Mouse (Mus musculus) lung, embryonic 16.5 days (tissue): Measurements from ENCODE around the gene Olfr311. TPM values are rescaled to one million over a fixed set of nuclear protein-coding genes. Genes with fewer than 3 reads are reported as not detected.
"Not testable (repeated sequence)": the region's sequence is repeated elsewhere in the genome, so short reads cannot be mapped to it uniquely, and the experiment has no call there.

Source experiments
- ATAC-seq: fragments of 200-750 bp; cut with Nextera tagmentation; 2 replicates; pipeline ENCODE4 v1.8.0; 2017; ENCODE audit warnings: low read depth, mild to moderate bottlenecking, moderate library complexity
- H3K27ac ChIP-seq: fragments of 300-500 bp; sonication (generic); 2 replicates; pipeline ENCODE4 v1.5.1; 2014; ENCODE audit warnings: mild to moderate bottlenecking, control low read depth, low read length
- H3K27me3 ChIP-seq: fragments of 300-500 bp; sonication (generic); 2 replicates; pipeline ENCODE4 v1.6.1; 2014; ENCODE audit warnings: low read depth, low read length, mixed read lengths; ENCODE audit not compliant: control insufficient read depth, insufficient read depth
- H3K36me3 ChIP-seq: fragments of 300-500 bp; sonication (generic); 2 replicates; pipeline ENCODE4 v1.6.1; 2014; ENCODE audit warnings: low read length; ENCODE audit not compliant: control insufficient read depth, insufficient read depth
- H3K4me1 ChIP-seq: fragments of 300-500 bp; sonication (generic); replicated peaks from 2 replicates; pipeline ENCODE4 v1.6.1; 2014; ENCODE audit warnings: low read length, mixed read lengths; ENCODE audit not compliant: control insufficient read depth, insufficient read depth
- H3K4me2 ChIP-seq: fragments of 300-500 bp; sonication (generic); 2 replicates; pipeline ENCODE4 v1.6.1; 2014; ENCODE audit warnings: low read depth, low read length, control low read depth
- H3K4me3 ChIP-seq: fragments of 300-500 bp; sonication (generic); 2 replicates; pipeline ENCODE4 v1.5.1; 2014; ENCODE audit warnings: mild to moderate bottlenecking, low read length, control low read depth
- H3K9ac ChIP-seq: fragments of 300-500 bp; sonication (generic); 2 replicates; pipeline ENCODE4 v1.6.1; 2014; ENCODE audit warnings: low read length, control low read depth
- H3K9me3 ChIP-seq: fragments of 300-500 bp; sonication (generic); 2 replicates; pipeline ENCODE4 v1.6.1; 2016; ENCODE audit warnings: low read length; ENCODE audit not compliant: control insufficient read depth
- WGBS: fragments of 180-500 bp; shearing (Covaris S2); extraction: QIAGEN DNeasy Blood & Tissue Kit; methylation state at CpG from one replicate; pipeline ENCODE4 v1.1.7; 2014; 5-methylcytosine and 5-hydroxymethylcytosine counted together
- polyA plus RNA-seq: library from polyadenylated mRNA; unstranded; fragments of >200 nt; fragmentation: Nextera tagmentation; extraction: Ambion mirVana; gene quantifications from 2 replicates; pipeline ENCODE4 v1.2.1, GENCODE M21; 2015

Olfr311 gene
- polyA plus RNA-seq, 1 experiment from 2014 or later, result not detected

DNA sequence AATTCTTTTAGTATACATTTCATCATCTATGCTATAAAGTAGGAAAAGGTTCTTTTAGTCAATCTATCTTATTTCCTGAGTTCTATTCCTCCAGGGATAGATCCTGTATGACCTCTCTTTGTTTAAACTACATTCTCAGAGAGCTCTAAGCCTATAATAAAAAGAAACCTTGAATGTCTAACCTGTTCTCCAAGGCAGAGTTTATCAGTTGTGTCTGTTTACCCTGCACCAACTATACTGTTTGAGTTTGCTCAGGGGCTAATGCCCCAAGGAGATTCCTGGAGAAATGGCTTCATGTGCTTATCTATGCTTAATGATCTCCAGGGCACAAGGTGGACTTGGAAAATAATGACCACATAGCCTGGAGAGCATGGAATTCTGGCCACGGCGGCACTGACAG is 34.7 kb upstream of the Olfr311 start:
- Histone ChIP-seq H3K27ac (no peak overlapping the region), H3K4me2 (no peak overlapping the region), H3K9me3 (no peaks in the 10 kb centered on the region), H3K27me3 (no peaks in the 10 kb centered on the region), H3K4me3 (no peak overlapping the region), H3K9ac (no peak overlapping the region), H3K36me3 (no peaks in the 10 kb centered on the region), H3K4me1 (no peaks in the 10 kb centered on the region; the same call in 1 of the 2 replicates)
- 17% methylated on average over 2 of the region's 2 CpGs for WGBS
- ATAC-seq, result no peak

DNA sequence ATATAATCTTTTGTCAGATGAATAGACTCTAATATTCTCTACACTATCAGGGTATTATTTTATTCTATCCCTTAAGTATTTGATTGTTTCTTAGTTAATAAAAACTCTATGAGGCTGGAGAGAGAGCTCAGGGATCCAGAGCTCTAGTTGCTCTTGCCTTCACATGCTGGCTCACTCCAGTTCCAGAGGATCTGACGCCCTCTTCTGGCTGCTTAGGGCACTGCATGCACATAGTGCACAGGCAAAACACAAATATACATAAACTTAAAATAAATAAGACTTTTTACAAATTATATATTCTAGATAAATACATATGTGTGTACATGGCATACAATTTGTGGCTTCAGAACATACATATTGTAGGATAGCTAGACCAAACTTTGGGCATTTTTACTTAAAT is 27.1 kb upstream of the Olfr311 start:
- no peak overlapping the region for H3K9ac ChIP-seq
- ATAC-seq, result no peak
- no peak overlapping the region for H3K4me3 ChIP-seq
- WGBS, result 10% methylated on average over 1 of the region's 1 CpGs
- H3K27me3 ChIP-seq, result no peaks in the 10 kb centered on the region
- no peaks in the 10 kb centered on the region for H3K4me1 ChIP-seq
- H3K9me3 ChIP-seq, result no peaks in the 10 kb centered on the region
- H3K4me2 ChIP-seq, result no peak overlapping the region
- no peak overlapping the region for H3K27ac ChIP-seq
- no peaks in the 10 kb centered on the region for H3K36me3 ChIP-seq

DNA sequence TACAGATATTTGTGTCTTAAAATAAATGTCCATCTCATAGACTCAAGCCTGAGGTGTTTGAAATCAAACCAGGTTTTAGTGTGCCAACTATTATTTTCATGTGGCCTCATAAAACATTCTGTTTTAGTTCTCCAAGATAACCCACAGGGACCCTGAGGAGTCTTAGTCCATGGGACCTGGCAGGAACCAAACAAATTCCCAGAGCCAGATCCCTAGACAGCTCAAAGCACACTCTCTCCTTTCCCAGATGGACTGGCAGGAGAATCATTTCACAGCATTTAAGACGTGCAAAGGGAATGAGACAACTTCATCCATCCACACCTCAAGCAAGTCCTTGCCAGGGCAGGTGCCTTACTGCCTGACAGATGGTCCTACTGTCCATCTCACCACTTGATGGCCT is 24.4 kb upstream of the Olfr311 start, which contains the start of gene Olfr313:
Gene Olfr313, plus strand, starts transcription at position 301 of the 400 bp plus-strand sequence.
- not testable (repeated sequence) for ATAC-seq, H3K9ac ChIP-seq, H3K27me3 ChIP-seq, H3K4me2 ChIP-seq, H3K4me3 ChIP-seq, H3K36me3 ChIP-seq, H3K27ac ChIP-seq, H3K4me1 ChIP-seq, H3K9me3 ChIP-seq
- WGBS, result 32% methylated on average over 1 of the region's 1 CpGs

DNA sequence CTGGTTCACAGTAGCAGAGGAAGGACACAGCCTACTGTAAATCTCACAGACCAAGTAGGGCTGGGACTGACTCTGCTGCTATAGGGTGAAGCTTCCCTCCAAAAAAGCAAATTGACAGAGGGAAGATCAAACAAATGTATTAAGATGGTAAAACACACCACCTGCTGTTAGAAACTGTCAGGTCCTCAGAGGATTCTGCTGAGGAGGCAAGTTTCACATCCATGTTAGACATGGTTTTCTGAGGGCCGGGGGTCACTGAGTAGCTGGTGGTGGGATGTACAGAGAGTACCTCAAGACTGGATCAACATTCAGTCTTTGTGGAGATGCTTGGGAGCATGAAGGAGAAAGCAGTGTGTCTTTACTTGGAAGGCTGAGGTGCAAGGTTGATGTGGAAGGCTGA is 23.4 kb upstream of the Olfr311 start:
- Histone ChIP-seq H3K27me3 (no peaks in the 10 kb centered on the region), H3K9ac (no peak overlapping the region), H3K9me3 (no peaks in the 10 kb centered on the region), H3K4me3 (no peak overlapping the region), H3K4me2 (no peak overlapping the region), H3K27ac (no peak overlapping the region), H3K4me1 (no peaks in the 10 kb centered on the region), H3K36me3 (no peaks in the 10 kb centered on the region)
- no peak for ATAC-seq
- WGBS, result 74% methylated on average over 1 of the region's 1 CpGs

DNA sequence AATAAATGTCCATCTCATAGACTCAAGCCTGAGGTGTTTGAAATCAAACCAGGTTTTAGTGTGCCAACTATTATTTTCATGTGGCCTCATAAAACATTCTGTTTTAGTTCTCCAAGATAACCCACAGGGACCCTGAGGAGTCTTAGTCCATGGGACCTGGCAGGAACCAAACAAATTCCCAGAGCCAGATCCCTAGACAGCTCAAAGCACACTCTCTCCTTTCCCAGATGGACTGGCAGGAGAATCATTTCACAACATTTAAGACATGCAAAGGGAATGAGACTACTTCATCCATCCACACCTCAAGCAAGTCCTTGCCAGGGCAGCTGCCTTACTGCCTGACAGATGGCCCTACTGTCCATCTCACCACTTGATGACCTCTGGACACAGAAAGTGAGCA is 10.1 kb upstream of the Olfr311 start, which contains the start of gene Olfr312:
Gene Olfr312, plus strand, starts transcription at position 301 of the 400 bp plus-strand sequence.
- ATAC-seq, H3K9ac ChIP-seq, H3K27me3 ChIP-seq, H3K4me1 ChIP-seq, H3K4me2 ChIP-seq, H3K4me3 ChIP-seq, H3K36me3 ChIP-seq, H3K27ac ChIP-seq, H3K9me3 ChIP-seq: not testable (repeated sequence)

DNA sequence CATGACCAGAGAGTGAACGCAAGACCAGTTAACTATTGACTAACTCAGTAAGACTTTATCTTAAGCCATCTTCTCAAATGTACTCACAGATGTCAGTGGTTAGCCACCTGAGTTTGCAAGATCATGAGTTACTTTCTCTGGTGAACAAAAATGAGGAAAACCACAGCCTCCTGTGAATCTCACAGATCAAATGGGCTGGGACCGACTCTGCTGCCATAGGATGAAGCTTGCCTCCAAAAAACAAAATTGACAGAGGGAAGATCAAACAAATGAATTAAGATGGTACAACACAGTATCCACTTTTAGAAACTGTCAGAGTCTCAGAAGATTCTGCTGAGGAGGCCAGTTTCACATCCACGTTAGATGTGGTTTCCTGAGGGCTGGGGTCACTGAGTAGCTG is 9.3 kb upstream of the Olfr311 start:
- H3K36me3 ChIP-seq, result no peaks in the 10 kb centered on the region

DNA sequence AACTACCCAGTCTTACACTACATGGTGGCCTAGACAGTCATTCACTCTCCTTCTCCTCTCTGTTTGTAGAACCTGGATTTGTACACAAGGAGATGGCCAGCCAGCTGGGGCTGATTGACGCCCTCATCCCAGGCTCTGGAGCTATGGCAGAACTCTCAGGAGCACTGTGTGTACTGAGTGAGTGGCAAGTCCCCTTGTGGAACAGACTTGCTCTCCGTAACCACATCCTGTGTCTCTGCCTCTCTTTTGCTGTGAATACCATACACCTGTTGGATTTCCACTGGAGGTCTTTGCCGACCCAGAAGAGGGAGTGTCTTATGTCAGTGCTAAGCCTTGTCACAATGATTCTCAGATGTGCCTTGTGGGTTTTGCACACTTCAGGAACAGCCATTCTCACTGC is 6.5 kb upstream of the Olfr311 start:
- WGBS, result 53% methylated on average over 3 of the region's 3 CpGs
- H3K4me2 ChIP-seq, ATAC-seq, H3K27me3 ChIP-seq, H3K4me1 ChIP-seq, H3K9me3 ChIP-seq, H3K27ac ChIP-seq, H3K36me3 ChIP-seq, H3K4me3 ChIP-seq, H3K9ac ChIP-seq: not testable (repeated sequence)

More for the DNA sequence above, 9.3 kb upstream of the Olfr311 start:
- Histone ChIP-seq H3K27ac (no peak overlapping the region), H3K4me2 (no peak overlapping the region), H3K9ac (no peak overlapping the region), H3K4me3 (no peak overlapping the region), H3K4me1 (no peaks in the 10 kb centered on the region), H3K27me3 (no peaks in the 10 kb centered on the region), H3K9me3 (no peaks in the 10 kb centered on the region)
- ATAC-seq, result no peak
- WGBS, result 78% methylated on average over 3 of the region's 3 CpGs

DNA sequence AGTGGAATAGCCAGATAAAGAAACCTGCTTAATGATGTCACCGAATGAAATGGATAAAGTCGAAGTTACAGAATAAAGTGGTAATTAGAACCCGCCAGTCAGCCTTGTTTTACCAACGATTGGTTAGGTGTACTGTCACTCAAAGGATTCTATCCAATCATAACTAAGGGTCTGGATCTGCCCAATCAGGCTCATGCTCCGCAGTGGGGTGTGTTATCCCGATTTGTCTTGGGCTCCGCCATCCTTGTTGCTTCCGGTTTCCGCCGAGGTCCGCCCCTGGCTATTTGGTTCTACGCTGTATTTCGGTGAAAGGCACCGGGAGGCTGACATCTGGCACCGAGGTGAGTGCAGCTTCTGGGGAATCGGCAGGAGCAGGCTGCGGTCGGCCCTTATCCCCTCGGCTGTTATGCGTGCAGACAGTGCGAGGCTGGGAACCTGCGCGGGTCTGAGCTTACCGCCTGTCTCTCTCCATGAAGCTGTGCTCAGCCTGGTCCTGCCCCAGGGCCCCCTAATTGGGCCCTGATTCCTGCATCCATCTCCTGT is 7.9 kb downstream of the Olfr311 start, which contains the start of gene Gm12258:
Gene Gm12258, plus strand, starts transcription at position 240 of the 543 bp plus-strand sequence.
- WGBS, result 0% methylated on average over 24 of the region's 24 CpGs
- no peaks in the 10 kb centered on the region for H3K9me3 ChIP-seq
- peaks cover 5% of the 10 kb centered on the region for H3K4me1 ChIP-seq
- H3K27me3 ChIP-seq, result no peaks in the 10 kb centered on the region
- peak; percentile 100 for ATAC-seq
- peak within 1 kb of the TSS; percentile 72 for H3K4me2 ChIP-seq
- peak within 1 kb of the TSS; percentile 78 for H3K9ac ChIP-seq
- H3K27ac ChIP-seq, result peak within 1 kb of the TSS; percentile 21; the same call in 1 of the 2 replicates
- H3K36me3 ChIP-seq, result peaks cover 7% of the 10 kb centered on the region
- H3K4me3 ChIP-seq, result peak within 1 kb of the TSS; percentile 73

DNA sequence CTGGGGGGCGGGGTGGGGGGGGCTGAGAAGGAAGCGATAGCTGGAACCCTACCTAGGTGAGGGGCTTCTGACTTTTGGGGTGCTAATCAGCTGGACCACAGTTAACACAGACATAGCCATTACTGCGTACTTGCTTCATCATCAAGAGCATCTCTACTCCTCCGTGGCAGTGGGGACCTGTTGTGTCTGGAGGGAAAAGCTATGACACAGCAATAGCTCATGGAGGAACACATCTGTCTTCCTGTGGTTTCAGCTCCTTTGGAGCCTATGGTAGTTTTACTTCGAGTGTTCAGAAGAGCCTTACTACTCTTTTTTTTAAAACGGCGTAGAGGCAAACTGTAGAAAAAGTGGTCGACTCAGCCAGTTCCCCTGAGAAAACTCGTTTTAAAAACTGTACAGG is 8.6 kb downstream of the Olfr311 start:
- ATAC-seq, result no peak
- Histone ChIP-seq H3K4me2 (peak overlapping the region; percentile 72), H3K27ac (no peak overlapping the region), H3K36me3 (peaks cover 7% of the 10 kb centered on the region), H3K9ac (peak overlapping the region; percentile 78), H3K27me3 (no peaks in the 10 kb centered on the region), H3K9me3 (no peaks in the 10 kb centered on the region), H3K4me3 (peak overlapping the region; percentile 73), H3K4me1 (peaks cover 5% of the 10 kb centered on the region)
- 44% methylated on average over 9 of the region's 9 CpGs for WGBS

DNA sequence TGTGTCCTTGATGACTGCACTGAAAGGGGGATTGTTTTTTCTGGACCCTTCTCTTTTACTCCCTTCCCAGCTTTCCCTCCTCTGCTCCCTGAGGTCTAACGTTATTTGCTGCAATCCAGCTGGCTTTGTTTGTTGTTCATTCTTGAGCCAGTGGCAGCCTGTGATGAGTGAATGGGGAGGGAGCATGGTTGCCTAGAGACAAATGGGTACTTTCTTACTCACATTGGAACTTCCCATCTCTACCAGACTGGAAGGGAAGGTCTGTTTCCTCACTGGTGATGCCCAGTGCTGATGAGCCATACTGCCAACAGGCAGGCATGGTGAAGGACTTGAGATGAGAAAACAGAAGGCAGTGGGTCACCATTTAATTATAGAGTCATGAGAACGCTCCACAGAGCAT is 10.7 kb downstream of the Olfr311 start:
- Histone ChIP-seq H3K36me3 (peaks cover 13% of the 10 kb centered on the region), H3K4me1 (peaks cover 5% of the 10 kb centered on the region), H3K4me3 (no peak overlapping the region), H3K9ac (no peak overlapping the region), H3K27me3 (no peaks in the 10 kb centered on the region), H3K4me2 (no peak overlapping the region), H3K27ac (no peak overlapping the region), H3K9me3 (no peaks in the 10 kb centered on the region)
- no peak for ATAC-seq
- WGBS, result 61% methylated on average over 2 of the region's 2 CpGs
